Mouse (Mus musculus) fat pad, adult 2 months (tissue): Measurements from ENCODE around the gene Ear1.
"Not testable (repeated sequence)": the region's sequence is repeated elsewhere in the genome, so short reads cannot be mapped to it uniquely, and the experiment has no call there.

Experiments used
- DNase-seq: peaks from one replicate; pipeline ENCODE4 v3.0.0-alpha.2; 2011; ENCODE audit warnings: low read depth, low spot score; ENCODE audit errors: extremely low read depth

Gene Ear1

GRCm38 (mm10) chr14:43875417-43875816 is at the start of gene Ear1:
Ear1 (minus strand) TSS chr14:43875517.
- not testable (repeated sequence) for DNase-seq

GRCm38 (mm10) chr14:43924688-43925403 is 49.5 kb upstream of the Ear1 start, which contains the start of gene Gm8113:
Gm8113 (plus strand) TSS chr14:43925390.
- DNase-seq: not testable (repeated sequence)

GRCm38 (mm10) chr14:43923459-43923858 is 48.1 kb upstream of the Ear1 start, which contains the start of gene Ear10:
Ear10 (minus strand) TSS chr14:43923559.
- DNase-seq: peak; percentile 8

- not testable (repeated sequence) for DNase-seq
Measured at GRCm38 (mm10) chr14:43918214-43918613, 42.9 kb upstream of the Ear1 start.

- not testable (repeated sequence) for DNase-seq
Measured at GRCm38 (mm10) chr14:43898577-43898976, 23.3 kb upstream of the Ear1 start.

GRCm38 (mm10) chr14:43895357-43895756 is 20.0 kb upstream of the Ear1 start:
- not testable (repeated sequence) for DNase-seq

GRCm38 (mm10) chr14:43891288-43891687 is 16.0 kb upstream of the Ear1 start:
- not testable (repeated sequence) for DNase-seq

- not testable (repeated sequence) for DNase-seq
Measured at GRCm38 (mm10) chr14:43886235-43886634, 10.9 kb upstream of the Ear1 start.

- not testable (repeated sequence) for DNase-seq
Measured at GRCm38 (mm10) chr14:43879966-43880545, 4.7 kb upstream of the Ear1 start.

- DNase-seq: not testable (repeated sequence)
Measured at GRCm38 (mm10) chr14:43877789-43878188, 2.5 kb upstream of the Ear1 start.

GRCm38 (mm10) chr14:43874862-43875261 is 455 bp downstream of the Ear1 start:
- not testable (repeated sequence) for DNase-seq

GRCm38 (mm10) chr14:43860522-43860921 is 14.8 kb downstream of the Ear1 start:
- DNase-seq: not testable (repeated sequence)

- not testable (repeated sequence) for DNase-seq
Measured at GRCm38 (mm10) chr14:43859465-43859864, 15.9 kb downstream of the Ear1 start.

GRCm38 (mm10) chr14:43843949-43844573 is 31.3 kb downstream of the Ear1 start:
- DNase-seq: not testable (repeated sequence)

- not testable (repeated sequence) for DNase-seq
Measured at GRCm38 (mm10) chr14:43840976-43841375, 34.3 kb downstream of the Ear1 start.

GRCm38 (mm10) chr14:43835366-43835765 is 40.0 kb downstream of the Ear1 start:
- DNase-seq: not testable (repeated sequence)

GRCm38 (mm10) chr14:43830385-43830784 is 44.9 kb downstream of the Ear1 start:
- DNase-seq: not testable (repeated sequence)

GRCm38 (mm10) chr14:43824176-43824575 is 51.1 kb downstream of the Ear1 start:
- not testable (repeated sequence) for DNase-seq

- not testable (repeated sequence) for DNase-seq
Measured at GRCm38 (mm10) chr14:43821869-43822268, 53.4 kb downstream of the Ear1 start.

GRCm38 (mm10) chr14:43812458-43812857 is 62.9 kb downstream of the Ear1 start:
- not testable (repeated sequence) for DNase-seq

- DNase-seq: not testable (repeated sequence)
Measured at GRCm38 (mm10) chr14:43808142-43808541, 67.2 kb downstream of the Ear1 start.

GRCm38 (mm10) chr14:43804435-43804834 is 70.9 kb downstream of the Ear1 start:
- not testable (repeated sequence) for DNase-seq
